Mouse (Mus musculus): Measurements from ENCODE around the gene Lrba.

Lrba gene

DNA sequence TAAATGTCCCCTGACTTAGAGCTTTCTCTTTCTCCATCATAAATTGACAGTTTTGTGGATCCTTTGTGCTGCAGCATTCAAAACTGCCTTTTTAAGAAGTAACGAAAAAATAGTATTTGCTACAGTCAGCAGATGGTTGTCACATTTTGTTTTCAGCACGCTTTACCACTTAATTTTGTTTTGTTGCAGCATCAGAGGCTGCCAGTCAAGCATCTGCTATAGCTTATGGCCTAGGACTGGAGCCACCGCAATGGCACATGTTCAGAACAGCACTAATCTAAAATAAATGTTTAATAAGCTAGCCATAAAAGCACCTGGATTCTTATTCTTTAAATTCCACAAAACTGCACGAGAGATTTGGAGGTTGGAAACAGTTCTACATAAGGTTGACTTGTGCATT is 520.9 kb downstream of the Lrba start:
- peak; percentile 61; the same call in 1 of the 2 replicates for ATAC-seq (ENCODE audit: insufficient number of reproducible peaks, low FRiP score, low TSS enrichment)

DNA sequence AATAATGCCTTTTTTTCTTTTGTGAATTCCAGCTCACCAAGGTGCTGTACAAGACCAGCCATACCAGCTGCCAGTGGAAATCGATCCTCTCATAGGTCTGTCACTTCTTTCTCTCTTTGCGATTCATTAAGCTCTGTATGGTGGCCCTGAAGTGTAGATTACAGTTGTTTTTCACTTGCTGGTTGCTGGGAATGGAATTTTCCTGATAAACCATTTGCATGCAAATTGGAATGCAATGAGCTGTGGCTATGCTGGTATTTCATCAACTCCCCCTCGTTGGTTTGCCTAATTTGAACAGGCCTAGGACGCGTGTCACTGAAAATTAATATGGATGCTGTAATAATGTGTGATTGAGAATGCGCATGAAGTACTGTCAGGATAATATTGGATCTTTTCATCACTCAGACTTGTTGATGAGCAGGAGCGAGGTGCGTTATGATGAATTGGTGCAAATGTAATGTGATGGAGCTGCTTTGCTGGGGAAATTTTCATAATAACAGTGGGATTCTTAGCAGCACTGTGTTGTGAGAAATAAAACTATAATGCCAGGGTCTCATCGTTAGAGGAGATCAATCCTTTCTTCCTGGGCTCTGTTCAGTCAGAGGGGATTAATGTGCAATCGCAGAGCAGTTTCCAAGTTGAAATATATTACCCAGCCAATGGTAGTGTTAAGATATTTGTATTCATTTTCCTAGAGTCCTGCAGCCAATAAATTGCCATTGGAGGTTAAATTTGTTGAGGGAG is 521.5 kb downstream of the Lrba start:
- no peak for ATAC-seq (ENCODE audit: insufficient number of reproducible peaks, low FRiP score, low TSS enrichment)

DNA sequence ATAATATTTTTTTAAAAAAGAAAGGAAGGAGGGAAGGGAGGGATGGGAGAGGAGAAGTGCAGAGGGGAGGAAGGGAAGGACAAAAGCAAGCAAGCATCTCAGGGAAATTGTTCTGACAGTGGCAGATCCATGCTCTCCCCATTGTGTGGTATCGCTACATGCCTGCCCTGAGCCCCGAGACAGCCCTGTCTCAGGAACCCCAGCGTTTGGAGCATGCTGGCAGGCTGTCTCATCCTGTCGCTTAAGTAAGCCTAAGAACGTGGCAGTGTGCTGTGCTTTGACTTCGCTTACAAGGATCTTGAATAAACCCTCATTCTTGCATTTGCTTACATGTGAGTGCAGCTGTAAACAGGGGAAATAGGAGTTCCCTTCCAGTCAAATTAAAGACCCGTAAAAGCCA is 526.2 kb downstream of the Lrba start:
- ATAC-seq (ENCODE audit: insufficient number of reproducible peaks, low FRiP score, low TSS enrichment) = no peak

DNA sequence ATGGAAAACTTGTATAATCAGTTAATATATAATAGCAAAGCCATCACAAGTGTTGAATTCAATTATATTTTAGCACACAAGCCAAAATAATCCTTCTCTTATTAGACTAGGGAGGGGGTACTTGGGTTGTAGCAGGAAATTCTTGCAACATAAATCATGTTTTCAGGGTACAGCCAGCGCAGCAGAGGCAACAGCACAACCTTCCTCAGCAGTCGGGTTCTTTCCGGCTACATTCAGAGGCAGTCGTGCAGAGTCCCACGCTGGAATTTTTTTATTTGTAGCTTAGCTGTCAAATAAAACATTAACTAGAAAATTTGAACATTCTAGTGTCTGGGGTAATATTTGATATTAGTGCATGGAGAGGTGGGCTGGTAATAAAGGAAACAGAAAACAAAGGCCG is 529.7 kb downstream of the Lrba start:
- ATAC-seq (ENCODE audit: insufficient number of reproducible peaks, low FRiP score, low TSS enrichment) = no peak

DNA sequence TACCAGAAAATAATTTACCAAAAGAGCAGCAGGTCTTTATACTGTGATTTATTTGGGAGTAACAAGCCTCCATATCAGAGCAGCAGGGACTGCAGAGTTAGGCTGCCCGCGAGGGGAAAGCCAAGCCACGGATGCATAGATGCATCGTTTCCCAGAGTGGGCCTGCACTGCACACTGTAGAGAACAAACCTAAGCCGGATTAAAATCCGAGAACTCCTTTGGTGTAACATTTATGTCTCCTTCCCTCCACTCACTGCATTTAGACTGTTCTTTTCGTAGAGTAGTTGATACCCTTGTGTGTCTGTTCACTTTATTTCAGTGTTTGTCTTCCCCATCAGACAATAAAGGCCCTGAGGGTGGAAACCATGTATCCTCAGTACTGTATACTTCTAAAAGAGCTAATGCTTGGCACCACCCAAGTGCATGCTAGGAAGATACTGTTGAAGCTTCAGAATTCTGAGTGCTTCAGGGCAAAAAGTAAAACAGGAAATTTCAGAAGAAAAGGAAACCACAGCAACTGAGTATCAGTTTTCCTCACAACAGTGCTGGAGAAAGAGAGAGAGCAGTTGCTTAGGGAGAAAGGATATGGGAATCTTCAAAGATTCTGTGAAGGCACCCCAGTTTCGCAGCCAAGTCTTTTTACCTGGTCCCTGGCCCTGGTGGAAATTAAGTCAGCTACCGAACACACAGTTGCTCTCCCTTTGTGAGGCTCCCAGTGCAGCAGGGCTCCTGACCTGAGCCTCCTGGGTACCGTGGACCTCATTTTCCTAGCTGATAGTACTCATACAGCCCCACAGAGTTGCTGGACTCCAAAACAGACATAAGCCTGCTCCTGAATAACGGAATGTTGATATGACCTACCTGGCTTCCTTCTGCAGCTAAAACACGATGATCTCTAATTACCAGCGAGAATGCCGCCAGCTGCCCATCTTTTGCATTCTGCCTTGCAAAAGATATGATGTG is 530.4 kb downstream of the Lrba start:
- ATAC-seq (ENCODE audit: insufficient number of reproducible peaks, low FRiP score, low TSS enrichment) = no peak

DNA sequence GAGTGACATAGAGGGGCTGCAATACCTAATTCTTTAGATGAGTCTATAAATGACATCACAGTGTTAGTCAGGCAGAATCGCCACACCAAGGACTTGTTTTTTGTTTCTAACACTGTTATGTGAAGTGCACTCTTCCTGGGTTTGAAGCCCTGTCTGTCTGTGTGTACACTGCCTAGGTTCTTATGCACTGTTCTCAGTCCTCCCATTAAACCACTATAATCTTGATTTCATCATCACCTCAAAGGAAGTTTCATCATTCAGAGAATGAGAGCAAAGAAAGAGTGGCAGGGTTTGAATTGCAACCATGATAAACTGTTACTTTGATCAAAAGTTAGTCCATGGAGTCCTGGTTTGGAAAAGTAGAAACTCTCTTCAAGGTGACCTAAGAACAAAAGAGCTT is 532.1 kb downstream of the Lrba start:
- no peak for ATAC-seq (ENCODE audit: insufficient number of reproducible peaks, low FRiP score, low TSS enrichment)

DNA sequence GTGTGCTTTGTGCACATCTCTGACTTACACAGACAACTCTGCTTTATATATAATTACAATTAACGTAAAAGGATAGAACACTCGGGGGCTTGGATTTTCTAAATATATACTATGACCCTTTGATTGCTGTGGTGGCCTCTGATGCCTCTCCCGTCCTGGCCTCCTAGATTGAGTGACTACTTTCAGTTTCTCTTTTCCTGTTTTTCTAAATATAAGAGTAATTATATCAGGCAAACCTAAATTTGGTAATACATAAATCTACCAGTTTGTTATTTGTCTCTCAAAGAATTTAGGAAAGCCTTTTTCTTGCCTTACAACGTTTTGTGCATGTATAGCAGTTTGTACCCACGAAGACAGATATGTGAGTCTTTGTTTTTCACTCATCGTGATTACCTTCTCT is 534.2 kb downstream of the Lrba start:
- ATAC-seq (ENCODE audit: insufficient number of reproducible peaks, low FRiP score, low TSS enrichment) = no peak

DNA sequence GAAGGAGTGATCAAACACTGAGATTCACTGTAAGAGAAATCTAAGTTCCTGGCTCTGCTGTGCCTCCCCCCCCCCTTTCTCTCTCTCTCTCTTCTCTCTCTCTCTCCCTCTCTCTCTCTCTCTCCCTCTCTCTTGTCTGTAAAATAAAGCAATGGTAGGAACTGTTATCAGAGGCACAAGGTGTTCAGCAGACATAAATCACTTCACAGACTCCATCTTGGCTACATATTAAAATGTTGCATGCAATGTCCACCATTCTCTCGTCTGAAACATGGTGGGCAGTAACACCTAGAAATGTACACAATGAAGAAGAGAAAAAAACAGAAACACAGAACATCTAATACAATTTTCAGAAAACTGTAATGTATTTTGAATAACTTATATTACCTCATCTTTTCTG is 534.9 kb downstream of the Lrba start:
- ATAC-seq (ENCODE audit: insufficient number of reproducible peaks, low FRiP score, low TSS enrichment) = no peak

DNA sequence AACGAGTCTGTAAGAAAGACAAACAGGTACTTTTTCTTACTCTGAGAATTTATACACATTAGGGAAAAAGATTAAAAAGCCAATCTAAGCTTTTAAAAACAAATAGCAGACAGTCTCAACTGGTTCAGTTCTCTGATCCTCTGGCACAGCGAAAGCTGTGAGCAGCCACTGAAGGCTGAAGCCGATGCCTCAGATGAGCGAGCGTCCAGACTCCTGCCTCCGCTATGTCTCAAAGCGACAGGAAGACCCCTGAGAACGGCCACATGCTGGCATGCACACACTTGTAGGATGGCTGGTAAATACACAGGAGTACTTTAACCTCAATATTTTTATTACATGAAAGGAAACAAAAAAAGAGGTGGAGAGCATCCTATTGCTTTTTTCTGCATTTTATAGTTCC is 535.4 kb downstream of the Lrba start:
- no peak for ATAC-seq (ENCODE audit: insufficient number of reproducible peaks, low FRiP score, low TSS enrichment)

DNA sequence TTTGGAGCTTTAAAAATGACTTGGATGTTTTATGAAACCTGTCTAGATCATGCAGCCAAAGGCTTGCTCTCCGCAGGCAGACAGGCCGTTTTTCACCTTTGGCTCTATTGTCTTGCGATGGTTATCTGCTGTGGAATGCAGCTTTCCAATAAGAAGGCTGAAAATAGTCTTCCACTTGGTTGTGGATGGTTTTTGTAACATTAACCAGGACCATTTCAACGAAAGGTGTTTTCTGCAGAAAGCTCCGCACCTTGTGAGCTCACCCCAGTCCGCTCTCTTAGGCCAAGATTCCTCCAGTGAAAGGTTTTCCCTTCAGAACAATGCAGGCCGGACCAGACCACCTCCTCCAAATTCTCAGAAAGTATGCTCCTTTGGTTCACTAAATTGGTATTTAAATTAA is 536.0 kb downstream of the Lrba start:
- no peak for ATAC-seq (ENCODE audit: insufficient number of reproducible peaks, low FRiP score, low TSS enrichment)

DNA sequence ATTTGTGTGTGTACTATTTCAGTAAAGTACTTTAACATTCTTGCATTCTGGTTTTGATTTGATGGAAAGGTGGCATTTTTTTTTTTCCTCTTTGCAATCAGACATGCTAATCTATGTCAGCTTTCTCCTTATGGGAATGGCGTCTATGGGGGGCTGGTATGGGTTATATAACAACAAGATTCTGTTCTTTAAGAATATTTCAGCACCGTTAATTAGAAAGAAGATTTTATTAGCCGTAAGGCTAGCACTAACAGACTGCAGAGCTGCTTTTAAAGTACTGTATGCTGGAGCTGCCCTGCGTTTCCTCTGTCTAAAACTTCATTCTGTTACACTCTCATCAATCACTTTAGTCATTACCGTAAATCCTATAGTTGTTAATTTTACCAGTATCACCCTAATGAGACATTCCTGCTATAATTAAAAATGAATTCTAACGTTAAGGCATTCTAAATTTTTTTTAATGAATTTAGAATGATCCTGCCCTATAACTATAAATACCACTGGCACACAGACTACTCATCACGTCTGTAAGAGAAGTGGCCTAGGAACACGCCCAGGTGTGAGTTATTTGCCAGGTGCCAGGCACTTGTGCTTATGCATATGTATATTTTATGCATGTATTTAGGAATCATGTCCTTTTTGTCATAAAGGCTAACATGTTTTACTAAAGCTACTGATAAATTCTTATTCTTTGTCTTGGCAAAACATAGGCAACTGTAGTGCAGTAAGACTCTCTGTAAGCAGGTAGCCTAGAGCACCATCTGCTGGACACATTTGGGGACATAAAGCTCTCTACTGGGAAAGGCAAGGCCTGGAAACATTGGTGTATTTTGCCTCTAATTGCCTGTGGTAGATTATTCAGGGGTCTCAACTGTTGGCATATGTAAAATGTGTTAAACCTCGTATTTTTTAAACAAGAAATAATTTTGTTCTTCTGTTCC is 536.9 kb downstream of the Lrba start:
- no peak for ATAC-seq (ENCODE audit: insufficient number of reproducible peaks, low FRiP score, low TSS enrichment)

DNA sequence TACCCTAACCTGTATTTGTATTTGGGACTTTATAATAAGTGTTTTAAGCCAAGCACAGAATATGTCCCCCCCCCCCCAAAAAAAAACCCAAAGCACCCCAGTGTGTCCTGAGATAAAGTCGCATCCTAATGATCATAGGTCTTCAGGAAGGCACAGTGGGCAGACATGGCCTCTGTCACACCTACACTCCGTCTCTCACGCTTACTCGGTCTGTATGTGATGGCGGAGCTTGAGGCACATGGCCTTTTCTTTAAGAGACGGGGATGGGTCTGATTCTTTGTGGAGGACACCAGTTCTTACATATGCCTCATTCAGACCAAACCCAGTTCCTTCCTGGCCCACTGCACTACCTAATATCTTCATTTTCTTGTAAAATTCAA is 537.5 kb downstream of the Lrba start:
- 0 out of 2 replicates have a peak, but pooled peaks have one; percentile 26 for ATAC-seq (ENCODE audit: insufficient number of reproducible peaks, low FRiP score, low TSS enrichment)

DNA sequence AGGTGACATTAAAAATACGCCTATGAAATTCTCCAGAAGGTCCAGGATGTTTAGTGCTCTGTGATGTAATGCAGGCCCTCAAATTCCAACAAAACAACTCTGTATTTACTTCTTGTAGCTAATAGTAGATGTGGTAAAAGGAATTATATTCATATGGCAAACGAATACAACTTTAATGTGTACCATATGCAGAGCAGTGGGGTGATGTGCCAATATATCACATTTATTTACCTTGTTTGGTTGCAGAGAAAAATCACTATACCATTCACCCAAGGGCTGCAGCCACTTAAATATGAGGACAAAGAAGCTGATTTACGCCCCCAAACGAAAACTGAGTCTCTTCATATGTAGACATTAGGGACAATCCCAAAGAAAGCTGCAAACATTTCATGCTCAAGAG is 538.0 kb downstream of the Lrba start:
- no peak for ATAC-seq (ENCODE audit: insufficient number of reproducible peaks, low FRiP score, low TSS enrichment)

DNA sequence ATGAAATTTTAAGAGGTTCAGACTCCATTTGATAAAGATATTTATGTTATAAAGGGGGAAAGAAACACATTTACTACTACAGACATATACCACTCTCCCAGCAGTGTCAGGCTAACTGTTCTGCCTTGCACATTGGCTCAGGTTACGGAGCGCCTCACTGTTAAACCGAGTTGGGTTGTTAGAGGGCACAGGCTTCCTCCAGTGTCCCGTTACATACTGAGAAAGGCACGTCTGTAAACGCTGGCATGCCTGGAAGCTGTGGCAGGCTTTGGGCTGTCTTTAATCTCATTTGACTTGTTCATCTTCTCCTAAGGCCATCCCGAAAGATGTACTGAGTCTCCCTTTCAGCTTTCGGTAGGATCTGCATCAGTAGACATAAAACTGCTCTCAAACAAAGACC is 544.1 kb downstream of the Lrba start:
- ATAC-seq (ENCODE audit: insufficient number of reproducible peaks, low FRiP score, low TSS enrichment) = no peak

DNA sequence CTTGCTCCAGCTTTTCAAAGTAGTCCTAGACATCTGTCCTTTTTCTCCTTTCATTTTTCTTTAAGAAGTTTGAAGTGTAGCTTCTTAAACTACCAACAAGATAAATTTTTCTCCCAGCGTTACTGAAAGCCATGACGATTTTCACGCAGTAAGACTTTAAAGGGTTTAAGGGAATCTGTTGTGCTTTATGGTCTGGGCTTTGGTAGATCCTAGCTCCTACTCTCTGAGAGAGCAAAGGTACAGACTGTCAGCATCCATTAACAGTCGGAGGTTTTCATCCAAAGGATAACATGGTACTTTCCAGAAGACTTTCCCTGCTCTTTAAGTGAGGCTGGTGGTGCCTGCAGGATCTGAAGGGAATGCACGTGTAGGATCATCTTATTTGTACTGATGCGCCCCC is 544.5 kb downstream of the Lrba start:
- no peak for ATAC-seq (ENCODE audit: insufficient number of reproducible peaks, low FRiP score, low TSS enrichment)

DNA sequence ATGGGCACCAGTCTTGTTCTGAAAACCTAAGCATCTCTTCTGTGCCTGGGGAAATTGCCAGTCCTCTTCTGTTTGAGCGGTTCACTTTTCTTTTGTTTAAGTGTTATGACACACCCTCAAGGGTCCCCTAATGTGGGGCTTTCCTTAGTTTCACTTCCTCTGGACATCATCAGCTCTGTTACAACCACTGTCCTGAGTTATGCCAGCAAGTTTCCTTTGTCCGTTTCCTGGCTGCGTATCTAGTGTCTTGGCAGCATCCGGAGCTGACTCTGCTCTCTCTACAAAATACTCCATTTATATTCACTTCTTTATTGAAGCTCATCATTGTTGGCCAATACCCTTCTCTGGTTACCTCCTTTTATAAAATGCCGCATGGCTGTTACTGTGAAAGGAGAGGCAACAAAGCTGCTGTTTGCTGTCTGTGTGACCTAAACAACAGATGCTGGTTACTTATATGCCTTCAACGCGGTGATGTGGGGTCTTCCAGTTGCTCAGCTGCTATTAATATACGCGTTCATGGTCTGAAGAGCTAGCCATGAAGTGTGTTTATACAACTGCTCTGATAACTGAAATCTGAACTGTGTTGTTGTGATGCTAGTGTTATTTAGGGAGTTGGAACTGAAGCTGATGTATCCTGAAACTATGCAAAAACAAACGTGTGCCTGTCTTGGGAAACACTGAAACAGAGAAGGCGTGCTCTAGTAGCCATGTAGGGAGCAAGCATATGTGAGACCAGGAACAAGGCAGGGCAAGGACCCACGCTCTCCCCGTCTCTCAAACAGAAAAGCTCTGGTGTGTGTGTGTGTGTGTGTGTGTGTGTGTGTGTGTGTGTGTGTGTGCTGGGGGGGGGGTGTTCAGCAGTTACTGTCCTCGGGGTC is 550.3 kb downstream of the Lrba start:
- ATAC-seq (ENCODE audit: insufficient number of reproducible peaks, low FRiP score, low TSS enrichment) = no peak

DNA sequence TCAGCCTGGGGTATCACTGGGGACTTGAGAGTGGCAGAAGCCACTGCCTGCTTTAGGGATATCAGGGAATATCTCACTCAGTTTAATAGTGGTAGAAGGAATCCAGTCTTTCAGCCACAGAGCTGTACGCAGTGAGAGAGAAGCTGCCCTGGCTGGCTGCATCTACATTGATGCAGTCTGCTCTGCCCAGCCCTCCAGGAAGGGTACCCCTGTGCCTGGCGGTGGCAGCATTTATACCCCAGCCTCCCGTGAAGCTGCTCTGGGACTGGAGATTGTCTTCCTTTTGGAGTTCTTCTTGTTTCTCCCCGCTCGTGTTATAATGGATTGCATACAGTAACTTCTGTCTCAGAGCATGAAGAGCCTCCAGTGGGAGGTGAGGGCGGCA is 551.0 kb downstream of the Lrba start:
- ATAC-seq (ENCODE audit: insufficient number of reproducible peaks, low FRiP score, low TSS enrichment) = no peak

DNA sequence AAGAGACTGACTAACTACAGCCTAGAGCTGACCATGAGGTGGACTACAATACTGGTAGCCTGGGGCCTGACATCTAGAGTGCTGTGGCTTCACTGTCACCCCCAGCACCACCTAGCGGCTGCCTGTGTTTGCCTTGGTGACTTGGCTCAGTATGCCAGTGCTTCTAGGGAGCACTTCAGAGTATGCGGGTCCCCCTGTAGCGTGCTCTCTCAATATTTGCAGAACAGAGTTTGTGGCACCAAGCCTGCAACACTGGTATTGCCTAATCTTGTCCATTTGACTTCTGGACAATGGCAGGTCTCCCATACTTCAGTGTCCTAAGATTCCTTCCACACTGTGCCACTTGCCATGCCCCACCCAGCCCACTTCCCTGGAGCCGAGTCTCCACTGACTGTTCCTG is 555.2 kb downstream of the Lrba start:
- ATAC-seq (ENCODE audit: insufficient number of reproducible peaks, low FRiP score, low TSS enrichment) = no peak

DNA sequence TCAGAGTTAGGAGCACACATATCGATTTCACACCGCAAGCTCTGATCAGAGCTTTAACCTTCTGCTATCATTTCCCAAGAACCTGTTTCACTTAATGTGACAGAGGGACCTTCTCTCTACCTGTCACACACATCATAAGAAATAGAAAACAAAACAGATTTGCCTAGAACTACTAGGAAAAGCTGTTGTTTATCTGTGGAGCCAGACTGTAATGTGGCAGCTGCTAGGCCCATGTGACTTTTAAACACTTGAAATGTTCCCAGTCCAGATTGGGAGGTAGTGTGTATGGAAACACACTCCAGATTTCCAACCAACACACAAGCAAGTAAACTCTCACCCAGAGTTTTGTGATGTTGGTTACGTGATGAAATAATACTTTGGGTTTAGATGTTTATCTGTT is 559.6 kb downstream of the Lrba start:
- no peak for ATAC-seq (ENCODE audit: insufficient number of reproducible peaks, low FRiP score, low TSS enrichment)

DNA sequence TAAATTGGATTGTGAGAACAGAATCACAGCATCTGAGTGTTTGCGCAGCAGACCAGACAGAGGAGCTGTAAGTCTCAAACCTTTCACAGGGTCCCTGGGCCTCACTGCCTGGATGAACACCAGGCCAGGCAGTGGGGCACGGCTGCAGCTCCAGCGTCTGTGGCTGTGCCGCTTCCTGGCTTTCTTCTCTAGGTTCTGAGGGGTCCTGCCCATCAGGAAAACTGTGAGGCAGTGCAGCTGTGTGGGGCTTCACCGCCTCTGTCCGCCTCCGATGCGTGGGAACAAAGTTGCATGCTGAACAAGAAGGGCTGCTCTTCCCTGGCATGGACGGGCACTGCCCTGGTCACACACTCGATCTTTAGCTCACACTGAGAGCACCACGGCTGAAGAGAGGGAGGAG is 560.5 kb downstream of the Lrba start:
- no peak for ATAC-seq (ENCODE audit: insufficient number of reproducible peaks, low FRiP score, low TSS enrichment)

Measured in cerebellum, adult (tissue).